Mouse (Mus musculus): ENCODE data around the gene Stk11. TPM values are rescaled to one million over a fixed set of nuclear protein-coding genes. Genes with fewer than 3 reads are reported as not detected.

Stk11 gene
- polyA plus RNA-seq, 1 experiment from 2014 or later: 14.4 TPM

DNA sequence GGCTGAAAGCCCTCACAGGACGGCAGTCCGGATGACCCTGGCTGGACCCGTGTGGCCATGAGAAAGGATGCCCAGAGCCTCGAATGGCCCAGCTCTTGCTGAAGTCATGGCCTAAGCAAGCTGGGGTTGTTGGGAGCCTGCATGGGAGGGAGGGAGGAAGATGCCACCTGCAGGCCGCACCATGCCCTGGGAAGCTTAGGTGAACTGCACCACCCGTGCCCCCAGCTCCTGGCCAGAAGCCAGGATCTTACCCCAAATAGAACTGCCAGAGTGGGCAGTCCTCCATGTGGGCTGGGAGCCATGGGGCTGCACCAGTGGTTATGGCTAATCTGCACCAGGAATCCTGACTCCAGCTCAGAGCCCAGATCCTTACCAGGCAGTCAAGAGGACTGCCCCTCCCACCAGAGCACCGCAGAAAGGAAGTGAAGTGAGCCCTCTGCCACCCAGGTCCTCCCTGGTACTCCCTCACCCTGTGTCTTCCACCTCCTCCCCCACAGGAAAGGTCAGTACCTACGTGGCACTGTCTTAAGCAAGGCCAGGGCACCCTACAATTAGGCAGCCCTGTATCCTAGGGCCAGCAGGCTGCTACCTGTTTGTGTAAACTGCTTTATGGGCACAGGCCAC lies 17.7 kb downstream of the Stk11 start:
- Histone ChIP-seq H3K27ac (no peak overlapping the region), H3K4me2 (replicated peaks) (no peak overlapping the region), H3K4me3 (replicated peaks) (no peak overlapping the region), H3K9me3 (no peaks in the 10 kb centered on the region), H3K27me3 (replicated peaks) (peaks cover 13% of the 10 kb centered on the region), H3K9ac (no peak overlapping the region), H3K36me3 (peaks cover 35% of the 10 kb centered on the region), H3K4me1 (replicated peaks) (peaks cover 49% of the 10 kb centered on the region)
- 74% methylated on average over 8 of the region's 8 CpGs for WGBS
- ATAC-seq: no peak

DNA sequence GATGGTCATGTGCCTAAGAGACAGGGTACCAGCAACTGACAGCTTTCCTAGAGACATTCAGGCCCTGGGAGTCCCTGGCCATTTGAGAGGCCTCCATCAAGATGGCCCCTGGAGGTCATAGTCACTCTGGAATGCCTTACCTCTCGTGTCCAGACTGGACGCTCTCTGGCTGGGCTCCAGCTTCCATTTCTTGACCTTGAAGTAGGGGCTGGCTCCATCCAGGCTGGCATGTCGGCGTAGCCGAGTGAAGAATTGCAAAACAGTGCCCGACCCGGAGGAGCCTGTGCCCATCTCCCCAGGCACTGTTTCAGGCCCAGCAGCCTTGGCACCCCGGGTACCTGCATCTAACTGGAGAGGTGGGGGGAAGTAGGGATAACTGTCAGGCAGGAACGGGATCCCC lies 18.8 kb downstream of the Stk11 start:
- no peaks in the 10 kb centered on the region for H3K9me3 ChIP-seq
- whole genome bisulfite sequencing: 89% methylated on average over 9 of the region's 9 CpGs
- no peak for ATAC-seq
- no peak overlapping the region for H3K27ac ChIP-seq
- H3K9ac ChIP-seq: no peak overlapping the region; the same call in 1 of the 2 replicates
- peaks cover 25% of the 10 kb centered on the region for H3K36me3 ChIP-seq
- H3K4me1 ChIP-seq (replicated peaks): peaks cover 56% of the 10 kb centered on the region
- H3K4me2 ChIP-seq (replicated peaks): no peak overlapping the region
- peaks cover 16% of the 10 kb centered on the region for H3K27me3 ChIP-seq (replicated peaks)
- H3K4me3 ChIP-seq (replicated peaks): no peak overlapping the region

- Histone ChIP-seq H3K9ac (no peak overlapping the region), H3K9me3 (no peaks in the 10 kb centered on the region), H3K27ac (no peak overlapping the region), H3K36me3 (peaks cover 18% of the 10 kb centered on the region), H3K27me3 (replicated peaks) (peaks cover 16% of the 10 kb centered on the region), H3K4me1 (replicated peaks) (peaks cover 54% of the 10 kb centered on the region), H3K4me2 (replicated peaks) (no peak overlapping the region), H3K4me3 (replicated peaks) (no peak overlapping the region)
- no peak for ATAC-seq
- 79% methylated on average over 10 of the region's 10 CpGs for WGBS
Measured at GRCm38 (mm10) chr10:80135161-80135560, 19.6 kb downstream of the Stk11 start.

DNA sequence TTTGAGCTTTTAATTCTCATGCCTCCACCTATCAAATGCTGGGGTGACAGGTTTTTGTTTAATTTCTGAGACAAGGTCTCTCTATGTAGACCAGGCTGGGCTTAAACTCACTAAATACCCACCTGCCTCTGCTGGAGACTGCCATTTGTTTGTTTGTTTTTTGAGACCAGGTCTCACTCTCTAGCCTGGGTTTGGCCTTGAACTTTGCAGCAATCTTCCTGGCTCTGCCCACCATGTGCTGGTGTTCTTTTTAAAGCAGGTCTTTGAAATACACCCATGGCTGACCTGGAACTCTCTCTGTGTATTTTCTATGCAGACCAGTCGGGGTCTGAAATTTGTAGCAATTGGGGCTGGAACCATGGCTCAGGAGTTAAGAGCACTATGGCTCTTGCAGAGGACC lies 20.0 kb downstream of the Stk11 start:
- no peaks in the 10 kb centered on the region for H3K9me3 ChIP-seq
- ATAC-seq: no peak
- H3K4me1 ChIP-seq (replicated peaks): peaks cover 51% of the 10 kb centered on the region
- no peak overlapping the region for H3K4me3 ChIP-seq (replicated peaks)
- no peak overlapping the region for H3K4me2 ChIP-seq (replicated peaks)
- no peak overlapping the region for H3K27ac ChIP-seq
- peaks cover 14% of the 10 kb centered on the region for H3K36me3 ChIP-seq
- H3K9ac ChIP-seq: no peak overlapping the region
- peaks cover 16% of the 10 kb centered on the region for H3K27me3 ChIP-seq (replicated peaks)
- 77% methylated on average over 1 of the region's 1 CpGs for WGBS

- peaks cover 16% of the 10 kb centered on the region for H3K27me3 ChIP-seq (replicated peaks)
- H3K9ac ChIP-seq: peak overlapping the region; percentile 38; the same call in 1 of the 2 replicates
- ATAC-seq: no peak
- peak overlapping the region; percentile 64 for H3K4me3 ChIP-seq (replicated peaks)
- H3K36me3 ChIP-seq: peaks cover 14% of the 10 kb centered on the region
- H3K9me3 ChIP-seq: no peaks in the 10 kb centered on the region
- H3K4me2 ChIP-seq (replicated peaks): peak overlapping the region; percentile 98
- WGBS: 23% methylated on average over 40 of the region's 49 CpGs
- H3K27ac ChIP-seq: no peak overlapping the region
- H3K4me1 ChIP-seq (replicated peaks): peaks cover 50% of the 10 kb centered on the region
Measured at GRCm38 (mm10) chr10:80136179-80136951, 20.8 kb downstream of the Stk11 start.

- no peaks in the 10 kb centered on the region for H3K9me3 ChIP-seq
- H3K4me2 ChIP-seq (replicated peaks): peak overlapping the region; percentile 98
- H3K4me1 ChIP-seq (replicated peaks): peaks cover 43% of the 10 kb centered on the region
- peaks cover 10% of the 10 kb centered on the region for H3K36me3 ChIP-seq
- 6% methylated on average over 29 of the region's 29 CpGs for WGBS
- H3K27me3 ChIP-seq (replicated peaks): peaks cover 16% of the 10 kb centered on the region
- peak overlapping the region; percentile 64 for H3K4me3 ChIP-seq (replicated peaks)
- H3K27ac ChIP-seq: no peak overlapping the region
- no peak for ATAC-seq
- H3K9ac ChIP-seq: peak overlapping the region; percentile 38
Measured at GRCm38 (mm10) chr10:80136952-80137625, 21.5 kb downstream of the Stk11 start.

- Histone ChIP-seq H3K9me3 (no peaks in the 10 kb centered on the region), H3K4me2 (replicated peaks) (peak overlapping the region; percentile 98), H3K36me3 (0 out of 2 replicates have a peak, but pooled peaks cover 3% of the 10 kb centered on the region), H3K27ac (peak overlapping the region; percentile 81), H3K27me3 (replicated peaks) (peaks cover 16% of the 10 kb centered on the region), H3K9ac (peak overlapping the region; percentile 65), H3K4me3 (replicated peaks) (peak overlapping the region; percentile 64), H3K4me1 (replicated peaks) (peaks cover 43% of the 10 kb centered on the region)
- 7% methylated on average over 30 of the region's 33 CpGs for WGBS
- ATAC-seq: no peak
Measured at GRCm38 (mm10) chr10:80137626-80138552, 22.3 kb downstream of the Stk11 start.

DNA sequence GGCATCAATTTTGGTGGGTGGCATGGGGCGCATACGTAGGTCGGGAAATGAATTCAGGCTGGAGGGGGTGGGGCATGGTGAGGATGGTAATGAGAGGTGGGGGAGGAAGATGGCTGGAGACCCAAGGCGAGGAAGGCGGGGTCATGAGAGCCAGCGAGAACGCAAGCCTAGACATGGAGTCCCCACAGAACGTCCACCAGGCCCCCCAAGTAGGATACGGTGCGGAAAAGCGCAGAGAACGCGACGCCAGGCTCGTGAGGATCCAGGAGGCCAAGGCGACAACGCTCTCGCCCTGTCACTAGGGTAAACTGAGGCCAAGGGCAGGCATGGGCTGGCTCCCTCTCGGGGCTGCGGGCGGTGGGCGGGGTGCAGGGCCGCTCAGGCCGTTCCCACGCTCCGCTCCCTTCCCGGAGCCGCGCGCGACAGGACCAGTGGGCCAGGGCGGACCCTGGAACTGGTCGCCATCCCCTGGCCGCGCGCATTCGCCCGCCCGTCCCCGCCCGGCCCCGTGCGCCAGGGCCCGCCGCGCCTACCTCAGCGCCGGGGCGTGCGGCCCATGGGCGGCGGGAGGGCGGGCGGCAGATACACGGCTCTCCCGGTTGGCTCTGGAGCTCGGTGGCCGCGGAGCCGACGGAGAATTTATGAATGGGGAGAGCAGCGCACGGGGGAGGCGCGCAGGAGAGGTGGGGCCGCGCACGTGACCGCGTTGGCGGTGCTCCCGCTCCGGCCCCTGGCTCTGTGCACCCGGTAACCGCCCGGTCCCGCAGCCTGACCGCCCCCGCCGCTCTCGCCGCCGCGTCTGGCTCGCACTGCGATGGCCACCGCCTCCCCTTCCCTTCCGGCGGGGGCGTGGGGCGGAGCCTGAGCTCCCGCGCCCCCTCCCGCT lies 23.2 kb downstream of the Stk11 start, which contains the start of gene Atp5d:
TSS of gene Atp5d (plus strand) at position 80 of the 886 bp plus-strand sequence.
- Histone ChIP-seq H3K4me3 (replicated peaks) (peak within 1 kb of the TSS; percentile 64), H3K4me2 (replicated peaks) (peak within 1 kb of the TSS; percentile 98), H3K4me1 (replicated peaks) (peaks cover 47% of the 10 kb centered on the region), H3K27ac (peak within 1 kb of the TSS; percentile 81), H3K27me3 (replicated peaks) (peaks cover 16% of the 10 kb centered on the region), H3K9me3 (no peaks in the 10 kb centered on the region), H3K9ac (peak within 1 kb of the TSS; percentile 65), H3K36me3 (0 out of 2 replicates have a peak, but pooled peaks cover 6% of the 10 kb centered on the region)
- peak; percentile 14 for ATAC-seq
- WGBS: under 1% methylated on average over 91 of the region's 94 CpGs

DNA sequence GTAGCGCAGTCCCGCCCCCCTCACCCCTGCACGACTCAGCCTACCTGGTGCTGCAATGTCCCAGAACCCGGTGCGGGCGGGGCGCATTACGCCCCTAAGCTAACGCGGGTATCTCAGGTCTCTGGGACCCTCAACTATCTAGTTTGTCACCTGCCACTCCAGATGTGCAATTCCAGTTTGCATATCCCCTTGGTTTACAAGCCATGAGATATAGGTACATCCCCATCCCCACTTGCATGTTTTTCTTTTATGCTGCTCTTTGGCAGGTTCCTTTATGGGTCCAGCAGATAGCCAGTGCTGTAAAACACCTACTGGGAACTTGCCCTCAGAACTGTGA lies 23.8 kb downstream of the Stk11 start:
- ATAC-seq: no peak
- H3K36me3 ChIP-seq: peaks cover 12% of the 10 kb centered on the region

GRCm38 (mm10) chr10:80139975-80140665 lies 24.5 kb downstream of the Stk11 start:
- peaks cover 18% of the 10 kb centered on the region for H3K36me3 ChIP-seq
- no peak overlapping the region for H3K9ac ChIP-seq
- H3K4me3 ChIP-seq (replicated peaks): no peak overlapping the region
- 74% methylated on average over 11 of the region's 11 CpGs for WGBS
- no peak overlapping the region for H3K4me2 ChIP-seq (replicated peaks)
- ATAC-seq: no peak
- no peak overlapping the region for H3K27ac ChIP-seq
- peaks cover 58% of the 10 kb centered on the region for H3K4me1 ChIP-seq (replicated peaks)
- no peaks in the 10 kb centered on the region for H3K9me3 ChIP-seq
- H3K27me3 ChIP-seq (replicated peaks): peaks cover 16% of the 10 kb centered on the region

More for the DNA sequence above, 23.8 kb downstream of the Stk11 start:
- H3K9ac ChIP-seq: peak overlapping the region; percentile 65
- peak overlapping the region; percentile 98 for H3K4me2 ChIP-seq (replicated peaks)
- peaks cover 16% of the 10 kb centered on the region for H3K27me3 ChIP-seq (replicated peaks)
- 1% methylated on average over 10 of the region's 10 CpGs for WGBS
- H3K4me3 ChIP-seq (replicated peaks): peak overlapping the region; percentile 64
- peaks cover 53% of the 10 kb centered on the region for H3K4me1 ChIP-seq (replicated peaks)
- H3K27ac ChIP-seq: peak overlapping the region; percentile 81
- no peaks in the 10 kb centered on the region for H3K9me3 ChIP-seq
